In genomic region chr6:130386750-130387149, GRCm38 (mm10) we compare ENCODE assay signal across 17 mouse cellular contexts. TPM values are rescaled to one million over a fixed set of nuclear protein-coding genes. Genes with fewer than 3 reads are reported as not detected.
"Had no signal": no experiment of that assay in that cellular context is flagged by ENCODE, and none has a peak within 500 bp of the region (broad histone marks: within the 10 kb centered on the region; RNA-seq: fewer than 3 reads in every experiment).

Gene Klra1, minus strand, starts transcription at chr6:130386874.

- ATAC-seq: intestine, postnatal 0 days; midbrain, embryonic 13.5 days; midbrain, embryonic 16.5 days had no signal

- DNase-seq: kidney, adult 2 months; kidney, postnatal 25 days; layer of hippocampus, adult 9-11 months; lung, adult 18-20 months; lung, postnatal 10 days; lung, postnatal 36 days; retina, postnatal 1 day; thymus, adult 2 months; thymus, postnatal 14 days had no signal

RNA-seq across cellular contexts. Expression of gene Klra1, which starts in this region (rescaled TPM):
- total RNA-seq: layer of hippocampus, adult 2 months; layer of hippocampus, postnatal 25 days; left cerebral cortex, adult 2 months; left cerebral cortex, postnatal 10 days; left cerebral cortex, postnatal 36 days had no signal
